Mouse (Mus musculus): ENCODE data around the gene Fbl. TPM values are rescaled to one million over a fixed set of nuclear protein-coding genes. Genes with fewer than 3 reads are reported as not detected.
"Not testable (repeated sequence)": the region's sequence is repeated elsewhere in the genome, so short reads cannot be mapped to it uniquely, and the experiment has no call there.

The Fbl gene
- polyA plus RNA-seq, 1 experiment from 2014 or later: 81.3 TPM

- ATAC-seq (ENCODE audit: extremely low read depth, insufficient number of reproducible peaks, low FRiP score, low TSS enrichment): no peak
- H3K27ac ChIP-seq (replicated peaks): no peak overlapping the region
- H3K9me3 ChIP-seq: no peaks in the 10 kb centered on the region
- peaks cover 61% of the 10 kb centered on the region for H3K36me3 ChIP-seq
- no peaks in the 10 kb centered on the region for H3K4me1 ChIP-seq
- H3K9ac ChIP-seq: no peak overlapping the region
- no peak overlapping the region for H3K4me2 ChIP-seq
- WGBS: 81% methylated on average over 5 of the region's 5 CpGs
- no peak overlapping the region for H3K4me3 ChIP-seq
- no peaks in the 10 kb centered on the region for H3K27me3 ChIP-seq (replicated peaks)
These were observed 26.0 kb downstream of the Fbl start for GRCm38 (mm10) chr7:28195414-28196098.

GRCm38 (mm10) chr7:28196528-28196927 is 27.0 kb downstream of the Fbl start:
- H3K4me1 ChIP-seq: no peaks in the 10 kb centered on the region
- H3K4me3 ChIP-seq: no peak overlapping the region
- peaks cover 52% of the 10 kb centered on the region for H3K36me3 ChIP-seq
- no peaks in the 10 kb centered on the region for H3K9me3 ChIP-seq
- H3K27ac ChIP-seq (replicated peaks): no peak overlapping the region
- no peak overlapping the region for H3K9ac ChIP-seq
- ATAC-seq (ENCODE audit: extremely low read depth, insufficient number of reproducible peaks, low FRiP score, low TSS enrichment): no peak
- no peak overlapping the region for H3K4me2 ChIP-seq
- 82% methylated on average over 14 of the region's 14 CpGs for WGBS
- no peaks in the 10 kb centered on the region for H3K27me3 ChIP-seq (replicated peaks)

GRCm38 (mm10) chr7:28199054-28199453 is 29.5 kb downstream of the Fbl start:
- H3K4me3 ChIP-seq: no peak overlapping the region
- ATAC-seq (ENCODE audit: extremely low read depth, insufficient number of reproducible peaks, low FRiP score, low TSS enrichment): no peak
- WGBS: 54% methylated on average over 4 of the region's 4 CpGs

GRCm38 (mm10) chr7:28203207-28204108 is 33.9 kb downstream of the Fbl start:
- Histone ChIP-seq H3K27me3 (replicated peaks) (no peaks in the 10 kb centered on the region), H3K4me2 (no peak overlapping the region), H3K9me3 (no peaks in the 10 kb centered on the region), H3K4me3 (no peak overlapping the region), H3K36me3 (no peaks in the 10 kb centered on the region), H3K27ac (replicated peaks) (no peak overlapping the region), H3K9ac (no peak overlapping the region), H3K4me1 (no peaks in the 10 kb centered on the region)
- no peak; the same call in 1 of the 2 replicates for ATAC-seq (ENCODE audit: extremely low read depth, insufficient number of reproducible peaks, low FRiP score, low TSS enrichment)
- 60% methylated on average over 17 of the region's 19 CpGs for WGBS

More at GRCm38 (mm10) chr7:28199054-28199453, 29.5 kb downstream of the Fbl start:
- H3K9ac ChIP-seq: no peak overlapping the region
- no peaks in the 10 kb centered on the region for H3K4me1 ChIP-seq
- no peaks in the 10 kb centered on the region for H3K9me3 ChIP-seq
- no peak overlapping the region for H3K4me2 ChIP-seq
- H3K27ac ChIP-seq (replicated peaks): no peak overlapping the region
- no peaks in the 10 kb centered on the region for H3K27me3 ChIP-seq (replicated peaks)
- H3K36me3 ChIP-seq: peaks cover 28% of the 10 kb centered on the region

GRCm38 (mm10) chr7:28206044-28206600 is 36.6 kb downstream of the Fbl start:
- 68% methylated on average over 4 of the region's 4 CpGs for WGBS
- Histone ChIP-seq H3K9ac (no peak overlapping the region), H3K4me2 (no peak overlapping the region), H3K27me3 (replicated peaks) (no peaks in the 10 kb centered on the region), H3K27ac (replicated peaks) (no peak overlapping the region), H3K36me3 (no peaks in the 10 kb centered on the region), H3K4me1 (no peaks in the 10 kb centered on the region), H3K4me3 (no peak overlapping the region), H3K9me3 (no peaks in the 10 kb centered on the region)
- no peak for ATAC-seq (ENCODE audit: extremely low read depth, insufficient number of reproducible peaks, low FRiP score, low TSS enrichment)

GRCm38 (mm10) chr7:28208396-28208987 is 39.0 kb downstream of the Fbl start:
- ATAC-seq (ENCODE audit: extremely low read depth, insufficient number of reproducible peaks, low FRiP score, low TSS enrichment): no peak

GRCm38 (mm10) chr7:28208988-28209508 is 39.5 kb downstream of the Fbl start:
- Histone ChIP-seq H3K27me3 (replicated peaks) (no peaks in the 10 kb centered on the region), H3K36me3 (no peaks in the 10 kb centered on the region), H3K27ac (replicated peaks) (peak overlapping the region; percentile 22; the same call in 1 of the 2 replicates), H3K4me1 (no peaks in the 10 kb centered on the region), H3K4me3 (peak overlapping the region; percentile 38), H3K9ac (peak overlapping the region; percentile 69), H3K4me2 (peak overlapping the region; percentile 64), H3K9me3 (no peaks in the 10 kb centered on the region)
- 42% methylated on average over 19 of the region's 19 CpGs for WGBS
- ATAC-seq (ENCODE audit: extremely low read depth, insufficient number of reproducible peaks, low FRiP score, low TSS enrichment): no peak

More at GRCm38 (mm10) chr7:28208396-28208987, 39.0 kb downstream of the Fbl start:
- H3K36me3 ChIP-seq: no peaks in the 10 kb centered on the region
- H3K9me3 ChIP-seq: no peaks in the 10 kb centered on the region
- no peaks in the 10 kb centered on the region for H3K4me1 ChIP-seq
- H3K4me2 ChIP-seq: peak overlapping the region; percentile 64
- WGBS: 39% methylated on average over 12 of the region's 12 CpGs
- no peaks in the 10 kb centered on the region for H3K27me3 ChIP-seq (replicated peaks)
- peak overlapping the region; percentile 38 for H3K4me3 ChIP-seq
- peak overlapping the region; percentile 22; the same call in 1 of the 2 replicates for H3K27ac ChIP-seq (replicated peaks)
- H3K9ac ChIP-seq: peak overlapping the region; percentile 69

- Histone ChIP-seq H3K4me3 (no peak overlapping the region), H3K27me3 (replicated peaks) (no peaks in the 10 kb centered on the region), H3K27ac (replicated peaks) (no peak overlapping the region), H3K9ac (no peak overlapping the region), H3K9me3 (no peaks in the 10 kb centered on the region), H3K36me3 (no peaks in the 10 kb centered on the region), H3K4me2 (no peak overlapping the region), H3K4me1 (no peaks in the 10 kb centered on the region)
- no peak for ATAC-seq (ENCODE audit: extremely low read depth, insufficient number of reproducible peaks, low FRiP score, low TSS enrichment)
- WGBS: 38% methylated on average over 5 of the region's 5 CpGs
These were observed 41.2 kb downstream of the Fbl start for GRCm38 (mm10) chr7:28210731-28211130.

GRCm38 (mm10) chr7:28214142-28214541 is 44.6 kb downstream of the Fbl start:
- 40% methylated on average over 10 of the region's 10 CpGs for WGBS
- no peak; the same call in 1 of the 2 replicates for ATAC-seq (ENCODE audit: extremely low read depth, insufficient number of reproducible peaks, low FRiP score, low TSS enrichment)
- H3K9me3 ChIP-seq: no peaks in the 10 kb centered on the region
- no peaks in the 10 kb centered on the region for H3K36me3 ChIP-seq
- no peak overlapping the region for H3K4me2 ChIP-seq
- H3K27ac ChIP-seq (replicated peaks): no peak overlapping the region
- no peaks in the 10 kb centered on the region for H3K27me3 ChIP-seq (replicated peaks)
- no peak overlapping the region for H3K4me3 ChIP-seq
- no peak overlapping the region for H3K9ac ChIP-seq
- H3K4me1 ChIP-seq: no peaks in the 10 kb centered on the region

GRCm38 (mm10) chr7:28215950-28216349 is 46.4 kb downstream of the Fbl start:
- not testable (repeated sequence) for H3K4me3 ChIP-seq; H3K4me2 ChIP-seq; H3K36me3 ChIP-seq; ATAC-seq (ENCODE audit: extremely low read depth, insufficient number of reproducible peaks, low FRiP score, low TSS enrichment); H3K4me1 ChIP-seq; H3K27ac ChIP-seq (replicated peaks); H3K9ac ChIP-seq; H3K9me3 ChIP-seq; H3K27me3 ChIP-seq (replicated peaks)
- 71% methylated on average over 2 of the region's 2 CpGs for WGBS

GRCm38 (mm10) chr7:28217811-28218210 is 48.3 kb downstream of the Fbl start:
- H3K4me2 ChIP-seq; H3K4me1 ChIP-seq; H3K9me3 ChIP-seq; H3K36me3 ChIP-seq; H3K27ac ChIP-seq (replicated peaks); ATAC-seq (ENCODE audit: extremely low read depth, insufficient number of reproducible peaks, low FRiP score, low TSS enrichment); H3K4me3 ChIP-seq; H3K27me3 ChIP-seq (replicated peaks); H3K9ac ChIP-seq: not testable (repeated sequence)
- WGBS: 91% methylated on average over 10 of the region's 13 CpGs

All from heart, embryonic 13.5 days (tissue).